Mouse (Mus musculus) midbrain, embryonic 14.5 days (tissue): ENCODE results near the gene Fam111a. TPM values are rescaled to one million over a fixed set of nuclear protein-coding genes. Genes with fewer than 3 reads are reported as not detected.
"Not testable (repeated sequence)": the region's sequence is repeated elsewhere in the genome, so short reads cannot be mapped to it uniquely, and the experiment has no call there.

Experiments used
- ATAC-seq: fragments of 200-750 bp; cut with Nextera tagmentation; 2 replicates; pipeline ENCODE4 v1.8.0; 2017; ENCODE audit warnings: moderate number of reproducible peaks, moderate library complexity; ENCODE audit not compliant: low FRiP score, low TSS enrichment
- DNase-seq: peaks from one replicate; pipeline ENCODE4 v3.0.0-alpha.2; 2015
- H3K27ac ChIP-seq: fragments of 300-500 bp; sonication (generic); replicated peaks from 2 replicates; pipeline ENCODE4 v1.5.1; 2014; ENCODE audit warnings: mild to moderate bottlenecking, low read depth, low read length, moderate library complexity
- H3K27me3 ChIP-seq: fragments of 300-500 bp; sonication (generic); 2 replicates; pipeline ENCODE4 v1.6.1; 2014; ENCODE audit warnings: low read length, control low read depth, mixed read lengths; ENCODE audit not compliant: control insufficient read depth, insufficient read depth
- H3K36me3 ChIP-seq: fragments of 300-500 bp; sonication (generic); 2 replicates; pipeline ENCODE4 v1.6.1; 2014; ENCODE audit warnings: low read length, control low read depth; ENCODE audit not compliant: control insufficient read depth, insufficient read depth
- H3K4me1 ChIP-seq: fragments of 300-500 bp; sonication (generic); 2 replicates; pipeline ENCODE4 v1.6.1; 2014; ENCODE audit warnings: mild to moderate bottlenecking, antibody characterized with exemption, low read length, control low read depth; ENCODE audit not compliant: control insufficient read depth, insufficient read depth
- H3K4me2 ChIP-seq: fragments of 300-500 bp; sonication (generic); 2 replicates; pipeline ENCODE4 v1.6.1; 2014; ENCODE audit warnings: mild to moderate bottlenecking, low read length, moderate library complexity
- H3K4me3 ChIP-seq: fragments of 300-500 bp; sonication (generic); replicated peaks from 2 replicates; pipeline ENCODE4 v1.5.1; 2014; ENCODE audit warnings: low read depth, low read length
- H3K9ac ChIP-seq: fragments of 300-500 bp; sonication (generic); replicated peaks from 2 replicates; pipeline ENCODE4 v1.6.1; 2014; ENCODE audit warnings: mild to moderate bottlenecking, low read length, moderate library complexity
- H3K9me3 ChIP-seq: fragments of 300-500 bp; sonication (generic); 2 replicates; pipeline ENCODE4 v1.6.1; 2016; ENCODE audit warnings: low read length, control low read depth, mixed read lengths; ENCODE audit not compliant: control insufficient read depth
- WGBS: fragments of 180-500 bp; shearing (Covaris S2); extraction: QIAGEN DNeasy Blood & Tissue Kit; methylation state at CpG from one replicate; pipeline ENCODE4 v1.1.7; 2014; 5-methylcytosine and 5-hydroxymethylcytosine counted together
- polyA plus RNA-seq: library from polyadenylated mRNA; unstranded; fragments of >200 nt; fragmentation: Nextera tagmentation; extraction: Ambion mirVana; gene quantifications from 2 replicates; pipeline ENCODE4 v1.2.1, GENCODE M21; 2014

The Fam111a gene
- 4.5 and 8.3 TPM in 2 replicates for polyA plus RNA-seq

DNA sequence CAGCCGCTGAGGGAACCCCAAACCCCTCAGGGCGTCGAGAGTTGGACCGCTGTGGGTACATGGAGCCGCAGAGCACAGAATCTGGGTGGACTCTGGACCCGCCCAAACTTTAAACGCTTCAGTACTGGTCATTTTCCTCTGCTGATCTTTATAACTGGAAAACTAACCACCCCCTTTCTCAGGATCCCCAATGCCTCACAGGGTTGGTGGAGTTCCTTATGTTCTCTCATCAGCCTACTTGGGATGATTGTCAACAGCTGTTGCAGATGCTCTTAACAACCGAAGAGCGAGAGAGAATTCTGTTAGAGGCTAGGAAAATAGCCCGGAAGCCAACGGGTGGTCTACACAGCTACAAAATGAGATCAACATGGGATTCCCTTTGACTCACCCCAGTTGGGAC, at the start of gene Fam111a:
TSS of gene Fam111a (plus strand) at position 301 of the 400 bp plus-strand sequence.
- H3K9ac ChIP-seq, H3K4me3 ChIP-seq, ATAC-seq, H3K9me3 ChIP-seq, H3K27ac ChIP-seq, H3K4me2 ChIP-seq, DNase-seq, H3K36me3 ChIP-seq, H3K4me1 ChIP-seq, H3K27me3 ChIP-seq: not testable (repeated sequence)
- 96% methylated on average over 11 of the region's 11 CpGs for WGBS

DNA sequence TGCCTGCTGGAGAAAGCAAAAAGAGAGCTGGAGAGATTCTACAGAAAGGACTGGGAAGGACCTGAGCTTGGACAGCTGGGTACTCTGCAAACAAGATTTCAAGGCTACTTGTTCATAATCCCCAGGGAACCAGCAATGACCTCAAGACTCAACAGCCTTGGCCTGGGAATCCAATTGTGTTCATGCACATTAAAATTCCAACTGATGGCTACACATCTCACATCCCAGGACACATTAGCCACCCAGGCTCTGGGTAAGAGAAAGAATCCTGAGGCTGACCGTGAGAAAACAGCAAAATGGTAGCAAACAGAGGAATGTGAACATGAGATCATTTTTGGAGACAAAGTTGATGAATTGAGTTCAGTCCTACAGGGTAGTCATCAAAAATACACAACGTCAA, 49.3 kb upstream of the Fam111a start:
- DNase-seq (no peak), ATAC-seq (no peak)
- Histone ChIP-seq H3K9me3 (no peaks in the 10 kb centered on the region), H3K9ac (no peak overlapping the region), H3K4me2 (no peak overlapping the region), H3K36me3 (peaks cover 14% of the 10 kb centered on the region), H3K4me3 (no peak overlapping the region), H3K4me1 (peaks cover 34% of the 10 kb centered on the region), H3K27ac (no peak overlapping the region), H3K27me3 (no peaks in the 10 kb centered on the region)
- 53% methylated on average over 2 of the region's 2 CpGs for WGBS

DNA sequence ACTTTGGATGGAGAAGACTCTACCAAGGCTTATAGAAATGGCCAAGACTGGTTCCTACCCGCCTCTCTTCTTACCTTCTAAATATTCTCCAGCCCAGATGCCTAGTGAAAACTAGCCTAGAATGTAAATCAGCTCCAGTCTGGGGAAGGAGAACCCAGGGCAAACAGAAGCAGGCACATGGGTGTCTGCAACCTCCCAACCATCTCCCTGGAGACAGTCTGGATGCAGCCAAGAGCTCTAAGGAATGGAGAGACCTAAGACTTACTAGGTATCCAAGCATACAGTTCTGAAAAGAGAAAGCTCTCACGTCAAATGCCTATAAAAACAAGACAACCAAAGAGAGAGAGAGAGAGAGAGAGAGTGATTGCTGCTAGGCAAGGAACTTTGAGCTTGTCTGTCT, 47.6 kb upstream of the Fam111a start:
- DNase-seq (peak; percentile 54), ATAC-seq (no peak)
- Histone ChIP-seq H3K4me1 (peaks cover 34% of the 10 kb centered on the region), H3K27me3 (no peaks in the 10 kb centered on the region), H3K4me2 (peak overlapping the region; percentile 68), H3K36me3 (0 out of 2 replicates have a peak, but pooled peaks cover 4% of the 10 kb centered on the region), H3K9me3 (no peaks in the 10 kb centered on the region), H3K4me3 (no peak overlapping the region), H3K9ac (no peak overlapping the region), H3K27ac (no peak overlapping the region)
- WGBS = 41% methylated on average over 2 of the region's 2 CpGs

GRCm38 (mm10) chr19:12498321-12498720, 47.2 kb upstream of the Fam111a start:
- 0 out of 2 replicates have a peak overlapping the region, but pooled peaks have one; percentile 17 for H3K27ac ChIP-seq
- H3K4me1 ChIP-seq = peaks cover 34% of the 10 kb centered on the region
- ATAC-seq (no peak), DNase-seq (no peak)
- H3K9ac ChIP-seq = no peak overlapping the region
- 0 out of 2 replicates have a peak, but pooled peaks cover 4% of the 10 kb centered on the region for H3K36me3 ChIP-seq
- peak overlapping the region; percentile 68 for H3K4me2 ChIP-seq
- H3K27me3 ChIP-seq = no peaks in the 10 kb centered on the region
- WGBS = 44% methylated on average over 4 of the region's 4 CpGs
- no peak overlapping the region for H3K4me3 ChIP-seq
- H3K9me3 ChIP-seq = no peaks in the 10 kb centered on the region

- Histone ChIP-seq H3K4me3 (peak overlapping the region; percentile 93), H3K36me3 (0 out of 2 replicates have a peak, but pooled peaks cover 4% of the 10 kb centered on the region), H3K27ac (0 out of 2 replicates have a peak overlapping the region, but pooled peaks have one; percentile 17), H3K27me3 (no peaks in the 10 kb centered on the region), H3K9me3 (no peaks in the 10 kb centered on the region), H3K4me2 (peak overlapping the region; percentile 68), H3K9ac (no peak overlapping the region; the same call in 1 of the 2 replicates), H3K4me1 (peaks cover 34% of the 10 kb centered on the region)
- DNase-seq (no peak), ATAC-seq (no peak)
- 0% methylated on average over 1 of the region's 1 CpGs for WGBS
Observed at GRCm38 (mm10) chr19:12498941-12499340, 46.6 kb upstream of the Fam111a start.

DNA sequence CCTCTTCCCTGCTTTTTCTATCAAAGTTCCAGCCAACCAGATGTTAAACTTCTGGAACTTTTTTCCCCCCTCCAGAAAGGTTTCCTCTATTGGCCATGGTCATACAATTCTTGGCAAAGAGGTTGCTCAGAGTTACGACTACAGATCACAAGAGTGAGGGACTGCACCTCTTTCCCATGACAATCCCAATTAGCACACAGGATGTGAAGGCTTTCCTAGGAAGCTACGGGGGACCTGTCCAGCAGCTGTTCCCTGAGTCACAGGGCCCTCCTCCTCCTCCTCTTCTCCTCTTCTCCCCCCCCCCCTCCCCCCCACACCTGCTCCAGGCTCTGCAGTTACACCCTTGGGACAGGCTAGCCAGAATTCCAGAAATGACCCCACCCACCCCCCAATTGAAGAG, 46.1 kb upstream of the Fam111a start:
- H3K36me3 ChIP-seq = 0 out of 2 replicates have a peak, but pooled peaks cover 4% of the 10 kb centered on the region
- DNase-seq (no peak), ATAC-seq (no peak)
- peak overlapping the region; percentile 95 for H3K27ac ChIP-seq
- no peaks in the 10 kb centered on the region for H3K9me3 ChIP-seq
- peak overlapping the region; percentile 97 for H3K9ac ChIP-seq
- H3K27me3 ChIP-seq = no peaks in the 10 kb centered on the region
- WGBS = 1% methylated on average over 2 of the region's 2 CpGs
- H3K4me3 ChIP-seq = peak overlapping the region; percentile 93
- peaks cover 31% of the 10 kb centered on the region for H3K4me1 ChIP-seq
- H3K4me2 ChIP-seq = peak overlapping the region; percentile 68

DNA sequence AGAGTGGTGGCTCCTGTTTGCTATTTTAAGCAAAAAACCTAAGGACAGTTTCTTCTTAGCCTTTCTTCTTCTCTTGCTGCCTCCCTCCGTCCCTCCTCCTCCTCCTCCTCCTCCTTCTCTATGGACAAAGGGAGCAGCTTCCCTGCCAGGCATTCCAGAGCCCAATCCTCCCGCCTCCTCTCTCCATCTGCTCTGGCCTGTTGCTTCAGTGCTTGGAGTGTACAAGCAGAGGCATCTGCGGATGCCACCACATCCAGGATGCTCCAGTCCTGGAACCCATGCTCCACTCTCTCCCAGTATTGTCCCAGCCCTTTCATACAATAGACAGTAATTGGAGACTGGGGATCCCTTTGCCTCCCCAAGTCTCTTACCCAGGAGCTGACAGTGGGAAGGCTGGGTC, 45.4 kb upstream of the Fam111a start:
- peak overlapping the region; percentile 93 for H3K4me3 ChIP-seq
- 0 out of 2 replicates have a peak, but pooled peaks cover 4% of the 10 kb centered on the region for H3K36me3 ChIP-seq
- ATAC-seq (peak; percentile 19; the same call in 1 of the 2 replicates), DNase-seq (peak; percentile 75)
- H3K9ac ChIP-seq = peak overlapping the region; percentile 97
- H3K9me3 ChIP-seq = no peaks in the 10 kb centered on the region
- peak overlapping the region; percentile 68 for H3K4me2 ChIP-seq
- H3K27ac ChIP-seq = peak overlapping the region; percentile 95
- H3K27me3 ChIP-seq = no peaks in the 10 kb centered on the region
- peaks cover 25% of the 10 kb centered on the region for H3K4me1 ChIP-seq
- WGBS = 0% methylated on average over 3 of the region's 3 CpGs

DNA sequence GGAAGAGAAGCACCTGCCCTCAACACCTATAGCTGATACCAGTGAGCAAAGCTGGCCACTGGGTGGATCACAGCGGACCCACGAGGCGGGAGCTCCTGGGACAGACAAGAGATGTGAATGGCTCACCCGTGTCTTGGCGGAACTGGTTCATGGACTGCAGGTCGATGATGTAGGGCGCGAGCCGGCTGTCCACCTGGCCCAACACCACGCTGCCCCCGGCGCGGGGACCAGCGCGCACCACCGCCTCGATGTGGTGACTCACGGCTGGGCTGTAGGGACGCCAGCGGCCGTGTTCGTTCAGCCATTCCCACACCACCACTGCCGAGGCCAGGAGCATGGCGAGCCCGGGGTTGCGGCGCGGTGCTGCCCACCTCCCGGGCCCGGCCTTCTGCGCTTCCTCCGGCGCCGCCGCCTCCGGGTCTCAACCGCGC, 44.6 kb upstream of the Fam111a start:
- H3K4me1 ChIP-seq = peaks cover 25% of the 10 kb centered on the region
- ATAC-seq = peak; percentile 59
- H3K9ac ChIP-seq = peak overlapping the region; percentile 97
- peak overlapping the region; percentile 68 for H3K4me2 ChIP-seq
- 0% methylated on average over 37 of the region's 38 CpGs for WGBS
- H3K9me3 ChIP-seq = no peaks in the 10 kb centered on the region
- H3K4me3 ChIP-seq = peak overlapping the region; percentile 93
- no peaks in the 10 kb centered on the region for H3K27me3 ChIP-seq
- peak; percentile 66 for DNase-seq
- 0 out of 2 replicates have a peak, but pooled peaks cover 4% of the 10 kb centered on the region for H3K36me3 ChIP-seq
- peak overlapping the region; percentile 95 for H3K27ac ChIP-seq
